Mouse (Mus musculus) limb, embryonic 13.5 days (tissue): Measurements from ENCODE around the gene Rhcg. TPM values are rescaled to one million over a fixed set of nuclear protein-coding genes. Genes with fewer than 3 reads are reported as not detected.
A peak's percentile ranks its signal among the peaks of the same experiment; 100 is the strongest.

Experiments
- ATAC-seq: fragments of 200-750 bp; cut with Nextera tagmentation; 2 replicates; pipeline ENCODE4 v1.8.0; 2017; ENCODE audit warnings: low read depth, moderate number of reproducible peaks, moderate TSS enrichment; ENCODE audit not compliant: low FRiP score
- H3K27ac ChIP-seq: fragments of 300-500 bp; sonication (generic); 2 replicates; pipeline ENCODE4 v1.5.1; 2015; ENCODE audit warnings: inconsistent platforms, mild to moderate bottlenecking, moderate library complexity
- H3K27me3 ChIP-seq: fragments of 300-500 bp; sonication (generic); 2 replicates; pipeline ENCODE4 v1.6.1; 2015; ENCODE audit warnings: mild to moderate bottlenecking, inconsistent platforms
- H3K36me3 ChIP-seq: fragments of 300-500 bp; sonication (generic); 2 replicates; pipeline ENCODE4 v1.6.1; 2015; ENCODE audit warnings: inconsistent platforms, mild to moderate bottlenecking, moderate library complexity
- H3K4me1 ChIP-seq: fragments of 300-500 bp; sonication (generic); 2 replicates; pipeline ENCODE4 v1.6.1; 2015; ENCODE audit warnings: inconsistent platforms
- H3K4me2 ChIP-seq: fragments of 300-500 bp; sonication (generic); replicated peaks from 2 replicates; pipeline ENCODE4 v1.6.1; 2015; ENCODE audit warnings: inconsistent platforms, mild to moderate bottlenecking, moderate library complexity
- H3K4me3 ChIP-seq: fragments of 300-500 bp; sonication (generic); 2 replicates; pipeline ENCODE4 v1.5.1; 2015; ENCODE audit warnings: moderate library complexity, mild to moderate bottlenecking, inconsistent platforms
- H3K9ac ChIP-seq: fragments of 300-500 bp; sonication (generic); 2 replicates; pipeline ENCODE4 v1.6.1; 2015; ENCODE audit warnings: mild to moderate bottlenecking, inconsistent platforms
- H3K9me3 ChIP-seq: fragments of 300-500 bp; sonication (generic); 2 replicates; pipeline ENCODE4 v1.6.1; 2016; ENCODE audit warnings: inconsistent platforms
- WGBS: fragments of 180-500 bp; shearing (Covaris S2); methylation state at CpG from one replicate; pipeline ENCODE4 v1.1.7; 2015; 5-methylcytosine and 5-hydroxymethylcytosine counted together
- polyA plus RNA-seq: library from polyadenylated mRNA; unstranded; fragments of >200 nt; fragmentation: Nextera tagmentation; extraction: Ambion mirVana; gene quantifications from 2 replicates; pipeline ENCODE4 v1.2.1, GENCODE M21; 2015

Gene Rhcg
- polyA plus RNA-seq, 1 experiment from 2014 or later = not detected

DNA sequence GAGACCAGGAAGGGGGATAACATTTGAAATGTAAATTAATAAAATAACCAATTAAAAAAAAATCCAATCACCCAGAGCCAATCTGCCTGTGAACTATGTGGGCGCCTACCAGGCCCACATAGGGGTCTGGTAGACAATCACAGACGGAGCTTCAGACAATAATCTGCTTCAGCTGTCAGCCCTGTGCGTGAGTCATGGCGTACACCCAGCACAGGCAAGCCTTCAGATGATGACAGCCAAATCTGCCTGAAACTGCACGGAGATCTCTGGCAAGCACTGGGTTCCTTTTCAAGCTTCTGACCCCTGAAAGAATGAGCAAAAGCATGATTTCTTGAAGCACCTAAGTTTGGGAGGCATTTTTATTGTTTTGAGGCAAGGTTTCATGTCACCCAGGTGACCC is 8.7 kb upstream of the Rhcg start:
- Histone ChIP-seq H3K9ac (no peak overlapping the region), H3K4me2 (no peak overlapping the region), H3K27ac (no peak overlapping the region), H3K4me3 (no peak overlapping the region), H3K9me3 (no peaks in the 10 kb centered on the region), H3K36me3 (no peaks in the 10 kb centered on the region), H3K4me1 (no peaks in the 10 kb centered on the region), H3K27me3 (0 out of 2 replicates have a peak, but pooled peaks cover 3% of the 10 kb centered on the region)
- WGBS = 81% methylated on average over 5 of the region's 5 CpGs
- no peak for ATAC-seq

DNA sequence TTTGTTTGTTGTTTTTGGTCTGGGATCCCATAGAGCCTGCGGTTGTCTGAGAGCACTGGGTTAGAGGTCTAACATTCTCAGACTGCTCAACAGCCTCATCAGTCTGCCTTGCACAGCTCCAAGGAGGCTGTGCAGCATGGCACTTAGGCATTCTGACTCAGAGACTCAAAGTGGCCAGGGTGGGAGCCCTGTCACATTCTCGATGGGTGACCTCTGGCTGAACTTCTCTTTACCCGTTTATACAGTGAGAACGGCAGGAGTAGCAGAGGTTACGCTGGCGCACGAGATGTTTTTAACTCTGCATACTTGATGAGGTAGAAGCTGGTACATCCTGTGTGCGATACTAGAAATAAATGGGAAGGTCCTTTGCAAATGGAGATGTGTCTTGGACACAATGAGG is 5.6 kb upstream of the Rhcg start:
- ATAC-seq = no peak
- Histone ChIP-seq H3K9me3 (no peaks in the 10 kb centered on the region), H3K4me1 (no peaks in the 10 kb centered on the region), H3K4me2 (no peak overlapping the region), H3K4me3 (no peak overlapping the region), H3K36me3 (no peaks in the 10 kb centered on the region), H3K27ac (no peak overlapping the region), H3K27me3 (peaks cover 20% of the 10 kb centered on the region), H3K9ac (no peak overlapping the region)
- WGBS = 69% methylated on average over 8 of the region's 8 CpGs

DNA sequence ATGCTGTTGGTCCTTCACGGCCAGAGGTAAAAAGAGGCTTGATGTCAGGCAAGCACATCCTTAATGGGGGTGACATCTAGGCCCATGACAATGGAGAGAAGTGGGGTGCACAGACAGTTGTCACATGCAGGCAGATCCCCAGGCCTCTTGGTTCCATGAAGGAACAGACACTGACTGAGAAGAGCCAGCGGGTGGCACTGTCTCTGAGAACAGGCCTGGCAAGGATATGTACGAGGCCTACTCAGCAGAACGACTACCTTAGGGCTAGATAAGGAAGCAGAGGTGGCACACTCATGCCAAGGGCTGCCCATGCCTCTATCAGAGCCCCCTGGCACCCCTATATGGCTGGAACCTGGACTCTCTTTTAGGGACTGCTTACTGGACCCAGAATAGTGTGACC is 2.0 kb upstream of the Rhcg start:
- Histone ChIP-seq H3K9me3 (no peaks in the 10 kb centered on the region), H3K4me2 (no peak overlapping the region), H3K27me3 (peaks cover 56% of the 10 kb centered on the region), H3K27ac (no peak overlapping the region), H3K9ac (no peak overlapping the region), H3K4me3 (no peak overlapping the region), H3K4me1 (peaks cover 6% of the 10 kb centered on the region; the same call in 1 of the 2 replicates), H3K36me3 (no peaks in the 10 kb centered on the region)
- ATAC-seq = no peak
- WGBS = 75% methylated on average over 4 of the region's 4 CpGs

DNA sequence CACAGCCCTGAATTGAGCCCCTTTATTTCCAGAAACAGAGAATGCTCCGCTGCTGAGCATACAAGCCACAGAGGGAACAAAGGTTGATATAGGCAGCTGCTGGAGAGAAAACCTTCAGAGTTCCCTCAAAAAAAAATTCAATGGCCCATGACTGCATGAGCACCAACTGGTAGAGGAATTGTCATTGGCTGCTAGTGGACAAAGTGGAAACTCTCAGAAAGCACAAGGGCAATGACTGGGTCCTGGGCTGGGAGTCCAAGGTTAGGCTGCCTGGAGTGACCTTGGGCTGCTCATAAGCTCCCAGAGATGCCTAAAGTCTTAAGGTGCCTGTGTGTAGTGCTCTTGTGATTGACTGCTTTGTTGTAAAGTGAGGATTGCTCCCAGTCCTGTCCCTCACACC is 1.5 kb downstream of the Rhcg start:
- H3K9ac ChIP-seq = no peak overlapping the region
- peaks cover 6% of the 10 kb centered on the region; the same call in 1 of the 2 replicates for H3K4me1 ChIP-seq
- 73% methylated on average over 1 of the region's 1 CpGs for whole genome bisulfite sequencing
- H3K9me3 ChIP-seq = no peaks in the 10 kb centered on the region
- H3K4me3 ChIP-seq = no peak overlapping the region
- no peak overlapping the region for H3K27ac ChIP-seq
- ATAC-seq = no peak
- no peak overlapping the region for H3K4me2 ChIP-seq
- H3K27me3 ChIP-seq = peaks cover 86% of the 10 kb centered on the region
- H3K36me3 ChIP-seq = no peaks in the 10 kb centered on the region

DNA sequence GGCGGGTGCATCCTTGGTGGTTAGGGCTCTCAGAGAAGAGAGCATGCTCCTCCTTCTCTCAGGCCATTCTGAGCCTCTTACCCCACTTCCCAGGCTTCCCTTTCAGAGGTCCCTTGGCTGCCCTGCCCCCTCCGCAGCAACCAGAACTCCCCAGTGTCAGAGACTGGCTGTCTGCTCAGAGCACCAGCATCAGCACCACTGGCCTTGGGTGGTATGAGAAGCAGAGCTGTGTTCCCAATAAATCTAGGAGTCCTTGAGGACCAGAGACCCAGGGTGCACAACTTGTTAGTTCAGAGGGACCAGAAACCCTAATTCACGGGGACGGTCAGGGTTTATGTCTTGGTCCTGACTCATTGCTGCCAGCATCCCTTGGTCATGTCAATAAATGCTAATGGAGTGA is 2.4 kb downstream of the Rhcg start:
- Histone ChIP-seq H3K36me3 (no peaks in the 10 kb centered on the region), H3K9ac (no peak overlapping the region), H3K9me3 (no peaks in the 10 kb centered on the region), H3K27ac (no peak overlapping the region), H3K4me1 (peaks cover 6% of the 10 kb centered on the region; the same call in 1 of the 2 replicates), H3K27me3 (peaks cover 95% of the 10 kb centered on the region), H3K4me3 (no peak overlapping the region), H3K4me2 (no peak overlapping the region)
- WGBS = 71% methylated on average over 4 of the region's 4 CpGs
- ATAC-seq = no peak

DNA sequence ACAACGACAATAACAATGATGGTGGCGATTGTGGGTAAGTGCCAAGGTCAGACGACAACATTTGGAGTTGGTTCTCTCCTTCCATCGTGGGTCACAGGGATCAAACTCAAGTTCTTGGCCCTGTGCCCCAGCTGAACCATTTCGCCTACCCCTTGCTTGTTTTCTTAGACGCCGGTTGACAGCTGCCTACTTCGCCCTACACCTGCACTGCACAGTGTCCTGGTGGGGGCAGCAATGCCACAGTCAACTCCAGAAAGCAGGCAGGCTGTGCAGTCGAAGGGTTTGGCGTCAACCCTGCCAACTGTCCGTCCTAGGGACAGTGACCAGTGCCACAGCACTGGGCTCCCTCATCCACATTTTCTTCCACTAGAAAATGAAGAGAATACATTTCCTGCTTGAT is 4.1 kb downstream of the Rhcg start:
- Histone ChIP-seq H3K4me2 (no peak overlapping the region), H3K36me3 (no peaks in the 10 kb centered on the region), H3K4me1 (peaks cover 6% of the 10 kb centered on the region; the same call in 1 of the 2 replicates), H3K27ac (no peak overlapping the region), H3K9ac (no peak overlapping the region), H3K27me3 (peaks cover 97% of the 10 kb centered on the region), H3K9me3 (no peaks in the 10 kb centered on the region), H3K4me3 (no peak overlapping the region)
- 64% methylated on average over 11 of the region's 11 CpGs for WGBS
- no peak for ATAC-seq

DNA sequence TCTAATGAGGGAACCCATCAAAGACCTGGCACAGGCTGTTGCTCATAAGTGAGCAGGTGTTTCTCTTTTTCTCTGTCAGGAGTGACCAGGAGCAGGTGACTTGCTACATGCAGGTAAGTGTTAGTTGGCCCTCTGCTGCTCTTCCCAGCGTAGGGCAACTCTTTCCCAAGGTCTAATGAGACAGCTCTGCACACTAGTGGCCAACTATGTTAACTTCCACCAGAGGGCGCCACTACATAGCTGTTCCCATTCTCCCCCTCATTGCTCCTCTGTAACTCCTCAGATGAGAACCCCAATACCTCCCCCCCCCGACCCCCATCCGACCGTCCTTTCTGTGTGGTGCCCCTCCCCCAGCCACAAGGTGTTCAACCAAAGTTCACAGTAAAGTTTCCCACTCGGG is 4.7 kb downstream of the Rhcg start:
- H3K4me1 ChIP-seq = peaks cover 6% of the 10 kb centered on the region
- no peak overlapping the region for H3K9ac ChIP-seq
- 10% methylated on average over 6 of the region's 6 CpGs for WGBS
- ATAC-seq = 0 out of 2 replicates have a peak, but pooled peaks have one; percentile 40
- no peaks in the 10 kb centered on the region for H3K9me3 ChIP-seq
- no peaks in the 10 kb centered on the region for H3K36me3 ChIP-seq
- H3K4me3 ChIP-seq = no peak overlapping the region
- peaks cover 97% of the 10 kb centered on the region for H3K27me3 ChIP-seq
- H3K27ac ChIP-seq = no peak overlapping the region
- H3K4me2 ChIP-seq = no peak overlapping the region

DNA sequence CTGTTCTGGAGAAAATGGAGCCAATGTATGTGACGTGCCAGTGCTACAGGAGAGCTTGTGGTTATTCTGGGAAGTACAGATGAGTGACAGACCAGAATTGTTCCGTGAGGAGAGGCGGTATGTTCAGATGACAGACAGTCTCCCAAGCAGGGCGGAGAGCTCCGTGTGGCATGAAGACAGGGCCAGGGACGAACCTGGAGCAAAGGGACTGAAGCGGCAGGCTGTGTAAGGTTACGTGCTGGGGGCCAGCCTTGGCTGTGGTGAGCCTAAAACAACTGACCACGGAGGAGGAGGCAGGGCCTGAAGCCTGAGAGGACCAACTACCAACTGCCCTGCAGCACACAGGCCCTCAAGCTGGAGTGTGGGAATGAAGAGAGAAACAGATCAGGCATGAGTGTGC is 5.6 kb downstream of the Rhcg start:
- no peak overlapping the region for H3K27ac ChIP-seq

DNA sequence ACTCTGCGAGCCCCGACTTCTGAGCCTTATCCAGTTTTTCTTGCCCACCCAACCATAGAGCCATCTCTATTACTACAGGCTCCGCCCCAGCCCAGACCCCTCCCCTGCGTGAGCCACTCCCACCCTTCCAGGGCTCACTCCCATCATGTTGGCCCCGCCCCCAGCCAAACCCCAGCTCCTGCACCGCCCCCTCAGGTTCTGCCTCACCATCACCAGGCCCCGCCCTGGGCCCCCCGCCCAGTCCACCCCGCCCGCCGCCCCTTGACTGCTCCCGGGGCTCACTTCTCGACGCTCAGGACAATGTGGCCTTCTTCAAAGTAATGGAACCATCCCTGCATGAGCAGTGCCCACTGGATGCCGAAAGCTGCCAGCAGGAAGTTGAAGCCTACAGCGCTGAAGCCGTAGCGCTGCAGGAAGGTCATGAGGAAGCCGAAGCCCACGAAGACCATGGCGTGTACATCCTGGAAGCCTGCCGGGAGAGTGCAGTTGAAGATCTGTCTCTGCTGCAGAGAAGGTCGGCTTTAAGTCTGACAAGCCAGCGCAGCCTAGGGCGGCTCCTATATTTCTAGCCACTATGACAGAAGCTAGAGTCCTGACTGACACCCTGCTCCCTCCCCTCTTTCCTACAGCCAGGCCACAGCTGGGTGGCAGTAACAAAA is 10.1 kb downstream of the Rhcg start:
- ATAC-seq = peak; percentile 62; the same call in 1 of the 2 replicates
- H3K27ac ChIP-seq = no peak overlapping the region
- peaks cover 93% of the 10 kb centered on the region for H3K27me3 ChIP-seq
- H3K9ac ChIP-seq = 0 out of 2 replicates have a peak overlapping the region, but pooled peaks have one; percentile 51
- peak overlapping the region; percentile 69 for H3K4me2 ChIP-seq
- H3K4me3 ChIP-seq = peak overlapping the region; percentile 37
- 2% methylated on average over 25 of the region's 25 CpGs for WGBS
- no peaks in the 10 kb centered on the region for H3K9me3 ChIP-seq
- no peaks in the 10 kb centered on the region for H3K36me3 ChIP-seq
- H3K4me1 ChIP-seq = peaks cover 6% of the 10 kb centered on the region

More for the DNA sequence above, 5.6 kb downstream of the Rhcg start:
- Histone ChIP-seq H3K9ac (no peak overlapping the region), H3K4me3 (no peak overlapping the region), H3K4me2 (no peak overlapping the region), H3K36me3 (no peaks in the 10 kb centered on the region), H3K4me1 (peaks cover 6% of the 10 kb centered on the region), H3K9me3 (no peaks in the 10 kb centered on the region), H3K27me3 (peaks cover 97% of the 10 kb centered on the region)
- 77% methylated on average over 9 of the region's 9 CpGs for WGBS
- ATAC-seq = no peak

DNA sequence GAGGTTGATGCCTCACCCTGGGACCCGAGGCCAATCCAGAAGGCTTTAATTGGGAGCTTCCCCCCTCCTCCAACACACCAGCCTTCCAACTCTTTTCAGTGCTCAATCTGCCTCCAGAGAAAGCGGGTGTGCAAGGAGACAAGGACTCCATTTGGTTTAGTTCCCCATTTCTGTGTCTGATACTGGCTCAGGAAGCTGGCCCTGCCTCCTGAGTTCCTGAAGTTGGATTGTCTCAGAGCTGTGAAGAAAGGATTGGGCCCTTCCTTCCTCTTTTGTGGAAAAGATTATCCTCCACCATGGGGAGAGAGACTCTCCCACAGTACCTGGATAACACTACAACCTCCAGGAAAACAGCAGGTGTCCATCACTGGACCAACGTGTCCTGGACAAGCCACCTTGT is 10.7 kb downstream of the Rhcg start:
- H3K4me2 ChIP-seq = peak overlapping the region; percentile 69
- peaks cover 6% of the 10 kb centered on the region for H3K4me1 ChIP-seq
- H3K27ac ChIP-seq = no peak overlapping the region
- WGBS = 22% methylated on average over 3 of the region's 3 CpGs
- no peak overlapping the region for H3K9ac ChIP-seq
- peak overlapping the region; percentile 37 for H3K4me3 ChIP-seq
- peaks cover 93% of the 10 kb centered on the region for H3K27me3 ChIP-seq
- no peaks in the 10 kb centered on the region for H3K36me3 ChIP-seq
- 0 out of 2 replicates have a peak, but pooled peaks have one; percentile 11 for ATAC-seq
- H3K9me3 ChIP-seq = no peaks in the 10 kb centered on the region

DNA sequence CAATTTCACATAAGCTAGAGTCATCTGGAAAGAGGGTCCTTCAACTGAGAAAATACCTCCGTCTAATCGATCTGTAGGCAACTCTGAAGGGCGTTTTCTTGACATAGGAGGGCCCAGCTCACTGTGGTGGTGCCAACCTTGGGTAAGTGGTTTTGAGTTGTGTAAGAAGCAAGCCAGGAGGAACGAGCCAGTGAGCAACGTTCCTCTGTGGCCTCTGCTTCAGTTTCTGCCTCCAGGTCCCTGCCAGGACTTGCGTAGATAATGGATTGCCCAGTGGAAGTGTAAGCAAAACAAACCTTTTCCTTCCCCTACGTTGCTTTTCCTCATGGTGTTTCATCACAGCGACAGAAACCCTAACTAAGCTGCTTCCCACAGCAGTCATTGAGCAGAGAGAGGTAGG is 15.5 kb downstream of the Rhcg start:
- no peak for ATAC-seq
- no peak overlapping the region for H3K27ac ChIP-seq
- H3K4me1 ChIP-seq = no peaks in the 10 kb centered on the region
- H3K36me3 ChIP-seq = no peaks in the 10 kb centered on the region
- no peak overlapping the region for H3K9ac ChIP-seq
- no peaks in the 10 kb centered on the region for H3K9me3 ChIP-seq
- no peak overlapping the region for H3K4me2 ChIP-seq
- H3K27me3 ChIP-seq = peaks cover 94% of the 10 kb centered on the region
- H3K4me3 ChIP-seq = no peak overlapping the region
- WGBS = 64% methylated on average over 8 of the region's 8 CpGs

DNA sequence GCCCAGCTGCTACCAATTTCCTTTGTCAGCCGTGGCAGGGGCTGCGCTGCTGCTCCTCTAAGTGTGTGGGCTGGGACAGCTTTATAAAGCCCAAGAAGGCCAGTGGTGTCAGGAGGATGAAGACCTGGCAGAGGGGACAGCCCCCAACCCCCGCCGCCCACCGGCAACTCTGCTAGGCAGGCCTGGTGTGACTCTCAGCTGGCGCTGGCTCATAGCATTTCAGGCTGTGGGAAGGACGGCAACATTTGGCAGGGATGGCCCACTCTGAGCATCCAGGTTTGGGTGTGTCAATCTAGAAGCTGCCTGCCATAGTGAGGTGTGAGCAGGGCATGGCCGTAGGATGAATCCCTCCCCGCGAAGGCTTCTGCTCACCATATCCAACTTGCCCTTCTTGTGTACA is 17.3 kb downstream of the Rhcg start:
- no peak for ATAC-seq
- Histone ChIP-seq H3K4me3 (no peak overlapping the region), H3K4me1 (no peaks in the 10 kb centered on the region), H3K4me2 (no peak overlapping the region), H3K9me3 (no peaks in the 10 kb centered on the region), H3K27ac (no peak overlapping the region), H3K36me3 (no peaks in the 10 kb centered on the region), H3K27me3 (peaks cover 94% of the 10 kb centered on the region), H3K9ac (no peak overlapping the region)
- 52% methylated on average over 10 of the region's 10 CpGs for WGBS

DNA sequence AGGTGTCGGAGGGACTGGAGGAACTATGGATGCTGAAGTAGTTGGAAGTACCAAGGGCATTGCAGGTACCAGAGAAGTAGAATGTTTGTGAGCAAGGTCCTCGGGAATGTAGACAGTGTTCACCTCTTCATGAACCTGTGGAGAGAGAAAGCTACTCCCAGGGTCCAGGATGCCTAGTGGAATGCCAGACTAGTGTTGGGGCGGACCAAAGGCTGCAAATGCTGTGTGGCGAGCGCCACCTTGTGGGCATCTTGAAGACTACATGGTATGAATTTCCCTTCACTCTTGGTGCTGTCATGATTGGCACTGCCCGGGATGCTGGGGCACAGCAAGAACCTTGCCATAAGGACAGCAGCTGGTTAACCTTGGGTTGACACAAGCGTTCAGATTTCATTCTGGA is 22.6 kb downstream of the Rhcg start:
- Histone ChIP-seq H3K36me3 (no peaks in the 10 kb centered on the region), H3K9ac (no peak overlapping the region), H3K9me3 (no peaks in the 10 kb centered on the region), H3K4me2 (no peak overlapping the region), H3K4me1 (peaks cover 16% of the 10 kb centered on the region), H3K27me3 (peaks cover 99% of the 10 kb centered on the region), H3K4me3 (no peak overlapping the region), H3K27ac (no peak overlapping the region)
- no peak for ATAC-seq
- 11% methylated on average over 7 of the region's 7 CpGs for WGBS
